Mouse (Mus musculus) heart, embryonic 15.5 days (tissue): ENCODE results near the gene Gm17720. TPM values are rescaled to one million over a fixed set of nuclear protein-coding genes. Genes with fewer than 3 reads are reported as not detected.
A peak's percentile ranks its signal among the peaks of the same experiment; 100 is the strongest.
"Not testable (repeated sequence)": the region's sequence is repeated elsewhere in the genome, so short reads cannot be mapped to it uniquely, and the experiment has no call there.

Experiments used
- ATAC-seq: fragments of 200-750 bp; cut with Nextera tagmentation; replicated peaks from 2 replicates; pipeline ENCODE4 v1.8.0; 2017; ENCODE audit warnings: low read depth, moderate TSS enrichment; ENCODE audit not compliant: insufficient number of reproducible peaks, insufficient read depth, low FRiP score
- H3K27ac ChIP-seq: fragments of 300-500 bp; sonication (generic); 2 replicates; pipeline ENCODE4 v1.5.1; 2015; ENCODE audit warnings: mild to moderate bottlenecking, inconsistent platforms
- H3K27me3 ChIP-seq: fragments of 300-500 bp; sonication (generic); 2 replicates; pipeline ENCODE4 v1.6.1; 2015; ENCODE audit warnings: inconsistent platforms
- H3K36me3 ChIP-seq: fragments of 300-500 bp; sonication (generic); 2 replicates; pipeline ENCODE4 v1.6.1; 2015; ENCODE audit warnings: mild to moderate bottlenecking, inconsistent platforms
- H3K4me1 ChIP-seq: fragments of 300-500 bp; sonication (generic); replicated peaks from 2 replicates; pipeline ENCODE4 v1.6.1; 2015; ENCODE audit warnings: inconsistent platforms
- H3K4me2 ChIP-seq: fragments of 300-500 bp; sonication (generic); 2 replicates; pipeline ENCODE4 v1.6.1; 2015; ENCODE audit warnings: inconsistent platforms, mild to moderate bottlenecking, moderate library complexity
- H3K4me3 ChIP-seq: fragments of 300-500 bp; sonication (generic); 2 replicates; pipeline ENCODE4 v1.5.1; 2015; ENCODE audit warnings: mild to moderate bottlenecking, inconsistent platforms
- H3K9ac ChIP-seq: fragments of 300-500 bp; sonication (generic); 2 replicates; pipeline ENCODE4 v1.6.1; 2015; ENCODE audit warnings: mild to moderate bottlenecking, inconsistent platforms
- H3K9me3 ChIP-seq: fragments of 300-500 bp; sonication (generic); replicated peaks from 2 replicates; pipeline ENCODE4 v1.6.1; 2016; ENCODE audit warnings: inconsistent platforms
- WGBS: fragments of 180-500 bp; shearing (Covaris S2); methylation state at CpG from one replicate; pipeline ENCODE4 v1.1.7; 2015; ENCODE audit warnings: mixed read lengths; 5-methylcytosine and 5-hydroxymethylcytosine counted together
- polyA plus RNA-seq: library from polyadenylated mRNA; unstranded; fragments of >200 nt; fragmentation: Nextera tagmentation; extraction: Ambion mirVana; gene quantifications from 2 replicates; pipeline ENCODE4 v1.2.1, GENCODE M21; 2015

The Gm17720 gene
- polyA plus RNA-seq, 1 experiment from 2014 or later, result not detected

DNA sequence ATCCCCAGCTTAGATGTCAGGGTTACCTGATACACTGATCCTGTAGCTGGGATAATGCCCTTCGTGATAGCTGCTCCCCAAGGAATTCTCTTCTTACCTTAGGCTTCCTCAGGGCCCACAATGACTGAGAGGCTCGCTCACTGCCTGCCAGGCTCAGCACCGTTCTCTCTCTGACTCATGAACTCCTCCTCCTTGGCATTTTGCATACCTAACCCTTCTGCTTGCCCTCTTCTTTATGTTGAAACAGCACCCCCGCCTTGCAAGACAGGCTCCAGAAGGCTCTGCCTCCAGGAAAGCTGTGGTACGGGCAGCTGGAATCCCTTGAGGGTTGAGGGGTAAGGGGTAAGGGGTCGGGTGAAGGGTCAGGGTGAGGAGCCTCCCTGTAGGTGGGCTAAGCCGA lies 63.3 kb downstream of the Gm17720 start:
- 47% methylated on average over 7 of the region's 7 CpGs for WGBS
- no peak overlapping the region for H3K9ac ChIP-seq

DNA sequence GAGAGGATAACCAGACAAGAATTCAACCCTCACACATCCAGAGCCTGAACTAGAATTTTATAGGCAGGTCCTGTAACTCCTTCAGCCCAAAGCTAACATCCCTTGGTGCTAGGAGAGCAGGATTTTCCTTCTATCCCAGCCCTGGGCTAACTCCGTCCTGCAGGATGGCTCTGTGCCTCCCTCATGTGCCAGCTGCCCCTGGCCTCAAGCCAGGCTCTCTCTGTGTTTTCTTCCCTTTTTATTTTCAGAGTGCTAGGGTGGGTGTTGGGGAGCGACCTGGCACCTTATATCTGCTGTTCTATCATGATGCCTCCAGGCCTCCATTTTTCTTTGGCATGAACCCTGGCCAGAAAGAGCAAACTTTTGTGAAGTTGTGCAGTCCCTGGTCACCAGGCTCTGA lies 66.4 kb downstream of the Gm17720 start:
- 33% methylated on average over 2 of the region's 2 CpGs for WGBS
- Histone ChIP-seq H3K4me1 (peaks cover 18% of the 10 kb centered on the region), H3K36me3 (no peaks in the 10 kb centered on the region), H3K9ac (no peak overlapping the region), H3K27me3 (no peaks in the 10 kb centered on the region), H3K27ac (no peak overlapping the region), H3K4me2 (no peak overlapping the region), H3K9me3 (no peaks in the 10 kb centered on the region), H3K4me3 (no peak overlapping the region)
- no peak for ATAC-seq

More for the DNA sequence above, 63.3 kb downstream of the Gm17720 start:
- Histone ChIP-seq H3K9me3 (no peaks in the 10 kb centered on the region), H3K4me1 (peaks cover 13% of the 10 kb centered on the region), H3K4me3 (no peak overlapping the region), H3K4me2 (no peak overlapping the region), H3K27me3 (no peaks in the 10 kb centered on the region), H3K36me3 (no peaks in the 10 kb centered on the region), H3K27ac (no peak overlapping the region)
- no peak for ATAC-seq

DNA sequence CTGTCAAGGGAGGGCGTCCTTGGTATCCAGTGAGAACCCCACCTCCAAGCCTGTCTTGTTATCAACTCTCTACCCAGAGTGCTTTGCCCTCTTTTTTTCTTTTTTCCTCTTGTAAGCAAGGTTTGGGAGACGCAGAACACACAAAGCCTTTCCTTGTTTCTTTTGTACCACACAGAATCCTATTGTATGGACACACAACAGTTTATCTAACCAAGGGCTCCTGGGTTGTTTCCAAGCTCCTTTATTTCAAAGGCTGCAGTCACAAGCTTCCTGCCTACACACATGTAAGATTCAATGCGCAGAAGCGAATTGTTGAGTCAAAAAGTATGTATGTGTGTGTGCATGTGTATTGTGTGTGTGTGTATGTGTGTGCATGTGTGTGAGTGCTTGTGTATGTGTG lies 68.2 kb downstream of the Gm17720 start:
- no peak for ATAC-seq
- H3K4me2 ChIP-seq, result no peak overlapping the region
- H3K9ac ChIP-seq, result no peak overlapping the region
- H3K9me3 ChIP-seq, result no peaks in the 10 kb centered on the region
- H3K4me1 ChIP-seq, result peaks cover 18% of the 10 kb centered on the region
- H3K36me3 ChIP-seq, result no peaks in the 10 kb centered on the region
- peak overlapping the region; percentile 31; the same call in 1 of the 2 replicates for H3K27ac ChIP-seq
- no peaks in the 10 kb centered on the region for H3K27me3 ChIP-seq
- no peak overlapping the region for H3K4me3 ChIP-seq
- 46% methylated on average over 4 of the region's 4 CpGs for WGBS

DNA sequence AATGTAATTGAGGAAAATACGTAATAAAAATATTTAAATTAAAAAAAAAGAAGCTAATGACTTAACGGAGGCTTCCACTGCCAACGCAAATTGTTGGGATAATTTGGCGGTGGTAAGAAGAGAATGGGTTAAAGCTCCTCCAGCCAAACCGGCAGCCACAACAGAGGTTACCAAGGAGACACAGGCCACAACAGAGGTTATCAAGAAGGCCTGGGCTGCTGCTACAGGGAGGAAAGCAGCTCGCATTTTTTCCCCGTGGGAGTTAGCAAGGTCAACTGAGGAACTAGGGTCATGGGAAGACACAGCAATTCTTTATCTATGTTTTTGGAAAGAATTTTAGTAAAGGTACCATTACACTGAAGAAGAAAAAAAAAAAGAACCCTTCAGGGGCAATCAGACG lies 68.8 kb downstream of the Gm17720 start:
- H3K4me3 ChIP-seq, H3K36me3 ChIP-seq, H3K9ac ChIP-seq, H3K9me3 ChIP-seq, H3K4me2 ChIP-seq, H3K27me3 ChIP-seq: not testable (repeated sequence)
- ATAC-seq, result peak; percentile 73
- peak overlapping the region; percentile 31; the same call in 1 of the 2 replicates for H3K27ac ChIP-seq
- peaks cover 18% of the 10 kb centered on the region for H3K4me1 ChIP-seq
- 20% methylated on average over 8 of the region's 8 CpGs for WGBS

Other genes with a start within 250 kb of the Gm17720 start
- 1.5 and 1.9 TPM in 2 replicates for gene Phlpp2, start 234.2 kb downstream of the Gm17720 start, polyA plus RNA-seq
- gene Marveld3, start 140.6 kb downstream of the Gm17720 start, polyA plus RNA-seq, result 0.47 and 1.4 TPM in 2 replicates
- gene Tat, start 112.3 kb downstream of the Gm17720 start, polyA plus RNA-seq, result 0.11 and 0.21 TPM in 2 replicates
- gene Chst4, start 63.0 kb downstream of the Gm17720 start, polyA plus RNA-seq, result 1.1 TPM in 2 replicates
- 5.9 and 6.2 TPM in 2 replicates for gene Zfp612, start 23.0 kb downstream of the Gm17720 start, polyA plus RNA-seq
- not detected in 2 replicates for gene Gm21964, start 1.5 kb downstream of the Gm17720 start, polyA plus RNA-seq
- 0.48 and 1.4 TPM in 2 replicates for gene Calb2, start 65.5 kb upstream of the Gm17720 start, polyA plus RNA-seq
- 4.8 and 5.3 TPM in 2 replicates for gene Cmtr2, start 112.9 kb upstream of the Gm17720 start, polyA plus RNA-seq
- gene Hydin, start 164.2 kb upstream of the Gm17720 start, polyA plus RNA-seq, result 0.04 and 0.15 TPM in 2 replicates